Mouse (Mus musculus): ENCODE results near the gene Gbp2.
"Not testable (repeated sequence)": the region's sequence is repeated elsewhere in the genome, so short reads cannot be mapped to it uniquely, and the experiment has no call there.

GRCm38 (mm10) chr3:142647836-142648235 lies 27.4 kb downstream of the Gbp2 start:
- not testable (repeated sequence) for TF ChIP-seq CTCF (IDR thresholded peaks at IDR 0.05; ENCODE audit: extremely low read depth, insufficient read depth, insufficient read length, insufficient replicate concordance); POLR2A (IDR thresholded peaks at IDR 0.05; ENCODE audit: low read depth, low read length)
